Mouse (Mus musculus) embryonic fibroblast, embryonic 13.5 days (primary cell): ENCODE results near the gene Cdk8.

Source experiments
- CTCF ChIP-seq: IDR thresholded peaks from 2 replicates; pipeline ENCODE4 v1.5.1; 2011; ENCODE audit warnings: mild to moderate bottlenecking, control low read depth, low read length, moderate library complexity, borderline replicate concordance; ENCODE audit not compliant: insufficient read depth
- POLR2A ChIP-seq: IDR thresholded peaks from 2 replicates; pipeline ENCODE4 v1.6.1; 2011; ENCODE audit warnings: low read depth, mild to moderate bottlenecking, control low read depth, low read length, moderate library complexity

DNA sequence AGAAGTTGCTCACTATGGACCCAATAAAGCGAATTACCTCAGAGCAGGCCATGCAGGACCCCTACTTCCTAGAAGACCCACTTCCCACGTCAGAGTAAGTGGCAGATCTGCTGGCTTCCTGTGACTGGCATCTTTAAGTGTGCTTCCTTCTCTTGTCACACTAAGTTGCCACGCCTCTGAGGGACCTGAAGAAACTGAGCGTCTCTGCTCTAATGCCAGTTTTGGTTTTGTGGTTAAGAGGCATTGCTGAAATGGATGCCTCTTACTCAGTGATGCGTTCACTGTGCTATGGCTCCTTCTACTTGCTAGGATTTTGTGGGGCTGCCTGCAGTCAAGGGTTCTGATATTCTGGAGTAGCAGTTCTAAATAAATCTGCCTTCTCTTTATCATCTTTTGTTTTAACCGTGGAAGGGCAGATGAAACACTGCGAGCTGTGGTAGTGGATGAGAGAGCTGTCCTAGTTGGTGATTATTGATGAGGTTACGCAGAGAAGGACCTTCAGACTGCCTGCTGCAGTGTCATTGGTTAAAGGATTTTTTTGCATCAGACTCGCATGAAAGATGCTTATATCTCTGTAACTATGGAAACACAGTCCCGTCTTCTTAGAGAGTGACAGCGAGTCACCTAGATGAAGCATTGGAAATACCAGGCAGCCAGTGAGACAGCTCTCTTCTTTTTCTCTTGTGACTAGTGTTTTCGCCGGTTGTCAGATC, 67.9 kb downstream of the Cdk8 start:
- TF ChIP-seq POLR2A (no peak), CTCF (no peak)
